Mouse (Mus musculus) E14TG2a.4 (cell line): ENCODE data around the gene Gadd45a.

Experiments
- CTCF ChIP-seq: conservative IDR thresholded peaks from 2 replicates; pipeline ENCODE4 v1.5.1; 2014; ENCODE audit warnings: low read length
- POU5F1 ChIP-seq: IDR thresholded peaks from 2 replicates; pipeline ENCODE4 v1.6.1; 2014; ENCODE audit warnings: low read length, borderline replicate concordance

DNA sequence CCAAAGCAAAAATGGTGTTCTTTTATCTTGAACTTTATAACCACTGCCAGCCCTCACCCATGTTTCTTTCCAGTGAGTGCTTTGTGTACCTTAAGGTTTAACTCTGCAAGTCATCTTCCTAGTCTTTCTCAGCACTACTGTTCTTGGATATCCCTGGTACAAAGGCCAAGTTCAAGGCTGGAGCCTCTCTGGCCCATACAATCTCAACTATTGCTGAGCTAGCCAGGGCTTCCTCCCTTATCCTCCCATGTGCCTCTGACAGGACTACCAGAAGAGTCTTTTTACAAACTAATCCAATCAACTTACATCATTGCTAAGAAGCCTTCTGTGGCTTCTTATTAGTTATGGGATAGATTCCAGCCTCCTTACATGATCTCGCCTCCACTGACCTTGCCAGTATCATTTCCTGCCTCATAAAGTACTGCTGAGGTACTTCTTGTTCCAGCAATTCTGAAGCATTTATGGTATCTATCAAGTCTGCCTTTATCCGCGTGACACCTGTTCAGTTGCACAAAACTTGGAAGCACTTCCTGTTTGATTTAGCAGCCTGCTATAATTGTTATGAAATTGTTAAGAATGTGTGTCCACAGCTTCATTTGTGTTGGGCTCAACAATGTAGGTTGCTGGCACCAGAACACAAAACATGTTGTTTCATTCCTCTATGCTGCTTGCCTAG lies 19.8 kb upstream of the Gadd45a start:
- no peak for TF ChIP-seq CTCF
- no peak for TF ChIP-seq POU5F1
